Mouse (Mus musculus): ENCODE results near the gene Vmn1r59. TPM values are rescaled to one million over a fixed set of nuclear protein-coding genes. Genes with fewer than 3 reads are reported as not detected.

Vmn1r59 gene
- total RNA-seq (2023), result not detected

GRCm38 (mm10) chr7:5456674-5457073, at the start of gene Vmn1r59:
Gene Vmn1r59 (minus strand): TSS chr7:5456774.

GRCm38 (mm10) chr7:5493856-5494255, 37.3 kb upstream of the Vmn1r59 start, which contains the start of gene Vmn2r28:
Gene Vmn2r28 (minus strand): TSS chr7:5493956.

GRCm38 (mm10) chr7:5413296-5413695, 43.3 kb downstream of the Vmn1r59 start, which contains the start of gene Vmn1r58:
Gene Vmn1r58 (minus strand): TSS chr7:5413396.

Other genes with a start within 250 kb of the Vmn1r59 start
- gene Vmn1r57, start 238.3 kb downstream of the Vmn1r59 start, total RNA-seq (2023), result not detected
- gene Gm5065, start 106.2 kb downstream of the Vmn1r59 start, total RNA-seq (2023), result not detected
- not detected for gene Nlrp2, start 105.7 kb downstream of the Vmn1r59 start, total RNA-seq (2023)
- not detected for gene Vmn1r58, start 43.4 kb downstream of the Vmn1r59 start, total RNA-seq (2023)
- gene Vmn2r28, start 37.2 kb upstream of the Vmn1r59 start, total RNA-seq (2023), result not detected
- not detected for gene Vmn1r60, start 90.5 kb upstream of the Vmn1r59 start, total RNA-seq (2023)
- not detected for gene Vmn1r61, start 156.5 kb upstream of the Vmn1r59 start, total RNA-seq (2023)
- not detected for gene Vmn1r62, start 216.9 kb upstream of the Vmn1r59 start, total RNA-seq (2023)

Data from CD4-positive naive resting alpha-beta T cell, adult 76 days (primary cell).